Mouse (Mus musculus): ENCODE results near the gene Muc1.

Gene Muc1

GRCm38 (mm10) chr3:89270051-89270755 lies 41.3 kb downstream of the Muc1 start, which contains the start of gene Slc50a1:
Gene Slc50a1 (minus strand): TSS chr3:89270570.
- DNase-seq (ENCODE audit: low read depth, low spot score) = no peak

GRCm38 (mm10) chr3:89270891-89271290 lies 42.0 kb downstream of the Muc1 start:
- DNase-seq (ENCODE audit: low read depth, low spot score) = no peak

- DNase-seq (ENCODE audit: low read depth, low spot score) = no peak
Measured at GRCm38 (mm10) chr3:89271760-89272159, 42.9 kb downstream of the Muc1 start.

- DNase-seq (ENCODE audit: low read depth, low spot score) = no peak
Measured at GRCm38 (mm10) chr3:89276061-89276460, 47.2 kb downstream of the Muc1 start.

GRCm38 (mm10) chr3:89277281-89278021 lies 48.6 kb downstream of the Muc1 start:
- no peak for DNase-seq (ENCODE audit: low read depth, low spot score)

GRCm38 (mm10) chr3:89278107-89278506 lies 49.2 kb downstream of the Muc1 start:
- no peak for DNase-seq (ENCODE audit: low read depth, low spot score)

GRCm38 (mm10) chr3:89278643-89279042 lies 49.8 kb downstream of the Muc1 start:
- DNase-seq (ENCODE audit: low read depth, low spot score) = no peak

- peak; percentile 85 for DNase-seq (ENCODE audit: low read depth, low spot score)
Measured at GRCm38 (mm10) chr3:89279153-89279890, 50.5 kb downstream of the Muc1 start.

GRCm38 (mm10) chr3:89280050-89280605 lies 51.3 kb downstream of the Muc1 start:
- DNase-seq (ENCODE audit: low read depth, low spot score) = no peak

GRCm38 (mm10) chr3:89280606-89281511 lies 52.0 kb downstream of the Muc1 start, which contains the start of gene Efna1:
Gene Efna1 (minus strand): TSS chr3:89281142.
- DNase-seq (ENCODE audit: low read depth, low spot score) = peak; percentile 67

GRCm38 (mm10) chr3:89281579-89282290 lies 52.9 kb downstream of the Muc1 start:
- DNase-seq (ENCODE audit: low read depth, low spot score) = peak; percentile 91

GRCm38 (mm10) chr3:89282291-89282643 lies 53.4 kb downstream of the Muc1 start:
- DNase-seq (ENCODE audit: low read depth, low spot score) = no peak
